8 mouse cellular contexts compared by ENCODE assay signal in genomic region chr8:114294889-114295748, GRCm38 (mm10).
A peak's percentile ranks its signal among the peaks of the same experiment; 100 is the strongest.
DNase-seq lines count a peak whose midpoint lies in the region; ATAC-seq lines count a peak whose summit lies in the region.

No protein-coding gene starts in this region.

- 0 out of 2 replicates have a peak, but pooled peaks cover 5% of the 10 kb centered on the region for H3K4me1 ChIP-seq in embryonic facial prominence, embryonic 12.5 days
- H3K4me1 ChIP-seq in midbrain, embryonic 12.5 days: peaks cover 25% of the 10 kb centered on the region

- no peaks in the 10 kb centered on the region for H3K27me3 ChIP-seq in embryonic facial prominence, embryonic 12.5 days
- H3K27me3 ChIP-seq in midbrain, embryonic 12.5 days: no peaks in the 10 kb centered on the region

- no peak for ATAC-seq in cerebellum, adult (ENCODE audit: insufficient number of reproducible peaks, low FRiP score, low TSS enrichment)
- ATAC-seq in embryonic facial prominence, embryonic 12.5 days (ENCODE audit: insufficient number of reproducible peaks, insufficient read depth, low FRiP score, low TSS enrichment): peak; percentile 74
- peak; percentile 83 for ATAC-seq in midbrain, embryonic 12.5 days (ENCODE audit: low FRiP score, low read depth)
- ATAC-seq in inflammation-experienced regulatory T-cells, adult 6 months: no peak

- H3K9me3 ChIP-seq in embryonic facial prominence, embryonic 12.5 days: no peaks in the 10 kb centered on the region
- no peaks in the 10 kb centered on the region for H3K9me3 ChIP-seq in midbrain, embryonic 12.5 days

- no peak overlapping the region for H3K4me3 ChIP-seq in embryonic facial prominence, embryonic 12.5 days
- H3K4me3 ChIP-seq in midbrain, embryonic 12.5 days: no peak overlapping the region

- no peaks in the 10 kb centered on the region for H3K36me3 ChIP-seq in embryonic facial prominence, embryonic 12.5 days
- H3K36me3 ChIP-seq in midbrain, embryonic 12.5 days: no peaks in the 10 kb centered on the region

- peak; percentile 58 for DNase-seq in cerebellum, adult 11 months
- DNase-seq in layer of hippocampus, adult 11-12 months (ENCODE audit: low spot score): peak; percentile 82
- peak; percentile 84 for DNase-seq in telencephalon, adult 2 months (ENCODE audit: low read depth, low spot score)
- no peak for DNase-seq in MN1 (ENCODE audit: low spot score)

- WGBS in embryonic facial prominence, embryonic 12.5 days: 59% methylated on average over 11 of the region's 11 CpGs
- 37% methylated on average over 11 of the region's 11 CpGs for WGBS in midbrain, embryonic 12.5 days

- H3K4me2 ChIP-seq in embryonic facial prominence, embryonic 12.5 days (replicated peaks): no peak overlapping the region
- H3K4me2 ChIP-seq in midbrain, embryonic 12.5 days (replicated peaks): 0 out of 2 replicates have a peak overlapping the region, but pooled peaks have one; percentile 6

- no peak overlapping the region for H3K9ac ChIP-seq in embryonic facial prominence, embryonic 12.5 days
- H3K9ac ChIP-seq in midbrain, embryonic 12.5 days (replicated peaks): no peak overlapping the region

- peak overlapping the region; percentile 55 for H3K27ac ChIP-seq in embryonic facial prominence, embryonic 12.5 days
- H3K27ac ChIP-seq in midbrain, embryonic 12.5 days (replicated peaks): peak overlapping the region; percentile 74

Comparison
In these comparisons a context has a peak if more than half of its experiments do, and no peak if none do; other contexts are left out.
1. ATAC-seq: peak in embryonic facial prominence, embryonic 12.5 days (single experiment) and midbrain, embryonic 12.5 days (single experiment); none in cerebellum, adult (single experiment) and inflammation-experienced regulatory T-cells, adult 6 months (single experiment).